Mouse (Mus musculus): Measurements from ENCODE around the gene Mup20. TPM values are rescaled to one million over a fixed set of nuclear protein-coding genes. Genes with fewer than 3 reads are reported as not detected.

Gene Mup20
- polyA plus RNA-seq (2021; fragmentation: Nextera tagmentation): not detected in 2 replicates
- long read RNA-seq, experiment 1: 0 reads
- long read RNA-seq, experiment 2: 0 reads

GRCm38 (mm10) chr4:62054058-62054457 is at the start of gene Mup20:
Gene Mup20 (minus strand): TSS chr4:62054158.

DNA sequence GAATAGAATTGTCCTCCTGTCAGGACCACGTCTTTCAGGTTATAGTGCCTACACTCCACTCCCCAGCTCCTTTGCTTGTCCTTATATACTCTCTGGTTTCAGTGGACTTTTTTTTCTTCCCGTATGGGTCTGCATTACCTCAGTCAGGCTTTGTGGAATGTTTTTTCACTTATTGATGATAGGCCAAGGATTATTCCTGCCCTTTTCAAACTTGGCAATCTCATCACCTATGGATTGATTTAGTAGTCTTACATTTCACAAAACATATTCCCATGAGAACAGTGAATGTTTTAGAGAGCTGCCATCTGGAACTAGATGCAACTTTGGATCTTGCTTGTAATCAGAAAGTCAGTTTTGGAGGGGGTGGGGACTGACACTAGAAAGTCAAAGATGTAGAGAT is 33.3 kb upstream of the Mup20 start, which contains the start of gene Mup3:
Mup3 (minus strand) TSS at position 102 of the 400 bp plus-strand sequence.

Other genes starting within 250 kb of the Mup20 start
- 0.22 and 0.45 TPM in 2 replicates for gene Mup5, start 218.9 kb downstream of the Mup20 start, polyA plus RNA-seq (2021; fragmentation: Nextera tagmentation)
- gene Mup3, start 33.2 kb upstream of the Mup20 start, polyA plus RNA-seq (2021; fragmentation: Nextera tagmentation): not detected in 2 replicates
- not detected in 2 replicates for gene Mup21, start 96.7 kb upstream of the Mup20 start, polyA plus RNA-seq (2021; fragmentation: Nextera tagmentation)
- 12.5 and 15.3 TPM in 2 replicates for gene Zfp37, start 176.9 kb upstream of the Mup20 start, polyA plus RNA-seq (2021; fragmentation: Nextera tagmentation)
- gene Slc31a2, start 208.4 kb upstream of the Mup20 start, polyA plus RNA-seq (2021; fragmentation: Nextera tagmentation): 4.7 and 6.1 TPM in 2 replicates

All from left cerebral cortex, adult 6 months (tissue).